Mouse (Mus musculus): Measurements from ENCODE around the gene Il12a. TPM values are rescaled to one million over a fixed set of nuclear protein-coding genes. Genes with fewer than 3 reads are reported as not detected.
"Not testable (repeated sequence)": the region's sequence is repeated elsewhere in the genome, so short reads cannot be mapped to it uniquely, and the experiment has no call there.

The Il12a gene
- polyA plus RNA-seq, 1 experiment from 2014 or later, result not detected

DNA sequence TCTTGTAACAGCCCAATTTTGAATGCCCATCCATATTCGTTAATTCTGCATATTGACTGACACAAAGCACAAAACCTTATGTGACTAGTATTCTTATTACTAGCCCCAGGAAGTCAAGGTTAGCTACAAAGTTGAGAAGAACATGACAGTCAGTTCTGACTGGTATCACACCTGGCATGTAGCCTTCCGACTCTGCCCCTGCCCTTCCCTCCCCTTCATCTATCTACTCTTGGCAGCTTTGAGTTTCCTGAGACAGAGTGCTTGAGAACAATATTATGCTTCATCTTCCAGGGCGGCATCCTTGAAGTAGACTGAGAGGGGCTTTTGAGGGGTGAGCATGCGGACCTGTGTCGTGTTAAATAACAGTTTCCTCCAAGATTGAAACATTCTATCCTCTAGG is 54.6 kb downstream of the Il12a start:
- Histone ChIP-seq H3K4me2 (ENCODE audit: low read length) (no peak overlapping the region), H3K9me3 (ENCODE audit: control insufficient read depth, low read length) (no peaks in the 10 kb centered on the region), H3K9ac (ENCODE audit: low read length) (no peak overlapping the region), H3K27me3 (ENCODE audit: control insufficient read depth, insufficient read depth, low read length) (no peaks in the 10 kb centered on the region), H3K36me3 (ENCODE audit: control insufficient read depth, insufficient read depth, low read length) (no peaks in the 10 kb centered on the region), H3K4me3 (ENCODE audit: control insufficient read depth in 1 of 2, insufficient read depth in 1 of 2, low read depth in 1 of 2, low read length in 2 of 2) (no peak overlapping the region), H3K4me1 (ENCODE audit: control insufficient read depth in 2 of 2, insufficient read depth in 2 of 2, low read length in 2 of 2) (peaks cover 4 to 6% of the 10 kb centered on the region in 2 experiments; a peak in 3 of 4 replicates), H3K27ac (replicated peaks in 1 of 2; ENCODE audit: control insufficient read depth in 1 of 2, insufficient read depth in 1 of 2, low read depth in 2 of 2, low read length in 2 of 2) (no peak overlapping the region)
- ATAC-seq (ENCODE audit: insufficient number of reproducible peaks, insufficient read depth, low FRiP score, low read depth), result no peak
- 83% methylated on average over 5 of the region's 5 CpGs for WGBS

DNA sequence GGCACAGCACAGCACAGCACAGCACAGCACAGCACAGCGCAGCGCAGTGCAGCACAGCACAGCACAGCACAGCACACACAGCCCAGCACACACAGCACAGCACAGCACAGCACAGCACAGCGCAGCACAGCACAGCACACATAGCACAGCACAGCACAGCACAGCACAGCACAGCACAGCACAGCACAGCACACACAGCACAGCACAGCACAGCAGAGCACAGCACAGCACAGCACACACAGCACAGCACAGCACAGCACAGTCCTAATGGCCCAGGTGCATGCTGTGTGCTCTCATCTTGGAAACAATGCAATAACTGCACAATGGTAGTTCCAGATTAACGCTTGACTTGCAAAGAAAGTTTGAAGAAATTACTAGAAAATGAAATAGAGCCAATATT is 55.8 kb downstream of the Il12a start:
- not testable (repeated sequence) for H3K36me3 ChIP-seq (ENCODE audit: control insufficient read depth, insufficient read depth, low read length); H3K9ac ChIP-seq (ENCODE audit: low read length); H3K4me1 ChIP-seq (ENCODE audit: control insufficient read depth in 2 of 2, insufficient read depth in 2 of 2, low read length in 2 of 2); H3K4me2 ChIP-seq (ENCODE audit: low read length); H3K27ac ChIP-seq (replicated peaks in 1 of 2; ENCODE audit: control insufficient read depth in 1 of 2, insufficient read depth in 1 of 2, low read depth in 2 of 2, low read length in 2 of 2); ATAC-seq (ENCODE audit: insufficient number of reproducible peaks, insufficient read depth, low FRiP score, low read depth); H3K9me3 ChIP-seq (ENCODE audit: control insufficient read depth, low read length); H3K27me3 ChIP-seq (ENCODE audit: control insufficient read depth, insufficient read depth, low read length); H3K4me3 ChIP-seq (ENCODE audit: control insufficient read depth in 1 of 2, insufficient read depth in 1 of 2, low read depth in 1 of 2, low read length in 2 of 2)
- 94% methylated on average over 4 of the region's 4 CpGs for WGBS

Other genes with a start within 250 kb of the Il12a start
- 8.5 and 12.0 TPM in 2 replicates for gene 1110032F04Rik, start 178.9 kb downstream of the Il12a start, polyA plus RNA-seq (2014; fragmentation: Nextera tagmentation; extraction: Ambion mirVana)